Mouse (Mus musculus) G1E (cell line): ENCODE measurements at regions not wholly inside any gene's neighbourhood (a gene's known extent, or its start where the extent isn't known, plus 50 kb on each side); places are given as distances from the start of the nearest gene placed in this dataset.

Experiments
- CTCF ChIP-seq: IDR thresholded peaks from 2 replicates; pipeline ENCODE4 v1.5.1; 2012; ENCODE audit warnings: low read depth, low read length, inconsistent platforms, mixed read lengths
- POLR2AphosphoS5 ChIP-seq: IDR thresholded peaks from 2 replicates; pipeline ENCODE4 v1.6.1; 2012; ENCODE audit warnings: low read depth, low read length, inconsistent platforms; ENCODE audit not compliant: insufficient replicate concordance

GRCm38 (mm10) chr10:91321226-91321625, 140.1 kb upstream of the Tmpo start:
- TF ChIP-seq CTCF = no peak
- no peak for TF ChIP-seq POLR2AphosphoS5
